ENCODE assay signal across 25 mouse cellular contexts in the genomic region with DNA sequence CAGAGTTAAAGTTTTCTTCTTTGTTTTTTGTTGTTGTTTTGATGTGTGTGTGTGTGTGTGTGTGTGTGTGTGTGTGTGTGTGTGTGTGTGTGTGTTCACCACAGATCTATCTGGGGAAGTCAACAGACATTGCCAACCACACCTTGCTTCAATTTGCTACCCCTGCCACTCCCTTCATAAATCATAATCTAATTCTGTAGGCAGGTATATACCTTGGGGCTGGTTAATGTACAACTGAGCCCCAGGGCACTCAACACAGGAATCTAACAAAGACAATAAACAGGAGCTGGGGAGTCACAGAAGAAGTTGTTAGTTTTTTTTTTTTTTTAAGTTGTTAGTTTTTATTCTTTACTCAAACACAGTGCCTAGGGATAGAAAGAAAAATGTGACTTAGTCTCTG.
DNase-seq lines count a peak whose midpoint lies in the region; ATAC-seq and TF ChIP-seq lines count a peak whose summit lies in the region.
"Had no signal": no experiment of that assay in that cellular context is flagged by ENCODE, and none has a peak within 500 bp of the region (broad histone marks: within the 10 kb centered on the region; RNA-seq: fewer than 3 reads in every experiment).

No protein-coding gene starts in this region.

- no peaks in the 10 kb centered on the region for H3K4me1 ChIP-seq in intestine, embryonic 14.5 days (replicated peaks; ENCODE audit: control insufficient read depth, insufficient read depth, low read length)
- no peaks in the 10 kb centered on the region for H3K4me1 ChIP-seq in intestine, postnatal 0 days (replicated peaks; ENCODE audit: control insufficient read depth, insufficient read depth, low read length)
- H3K4me1 ChIP-seq in stomach, embryonic 15.5 days = no peaks in the 10 kb centered on the region
- H3K4me1 ChIP-seq: forebrain, embryonic 10.5 days; forebrain, embryonic 13.5 days; heart, embryonic 12.5 days; heart, embryonic 15.5 days; hindbrain, embryonic 10.5 days; hindbrain, embryonic 13.5 days had no signal

- peak; percentile 74 for ATAC-seq in intestine, embryonic 14.5 days (replicated peaks; ENCODE audit: low FRiP score, low TSS enrichment, low read depth)
- ATAC-seq in intestine, postnatal 0 days = peak; percentile 74
- ATAC-seq in stomach, embryonic 15.5 days (ENCODE audit: insufficient read depth, low FRiP score, low read depth) = peak; percentile 51; the same call in 1 of the 2 replicates
- ATAC-seq: activated CD4-positive, CD25-positive, alpha-beta regulatory T cell, adult 4 months; forebrain, embryonic 13.5 days; forebrain, embryonic 16.5 days; hindbrain, embryonic 16.5 days had no signal

- no peak overlapping the region for H3K4me3 ChIP-seq in intestine, embryonic 14.5 days (ENCODE audit: low read depth, low read length)
- no peak overlapping the region for H3K4me3 ChIP-seq in intestine, postnatal 0 days (ENCODE audit: low read depth, low read length)
- no peak overlapping the region for H3K4me3 ChIP-seq in stomach, embryonic 15.5 days (replicated peaks)
- H3K4me3 ChIP-seq: forebrain, embryonic 10.5 days; forebrain, embryonic 13.5 days; gastrocnemius, adult 2 months; heart, embryonic 12.5 days; heart, embryonic 15.5 days; hindbrain, embryonic 10.5 days; hindbrain, embryonic 13.5 days had no signal

- H3K4me2 ChIP-seq in intestine, embryonic 14.5 days (ENCODE audit: low read length) = 0 out of 2 replicates have a peak overlapping the region, but pooled peaks have one; percentile 5
- H3K4me2 ChIP-seq in intestine, postnatal 0 days (replicated peaks; ENCODE audit: low read depth) = peak overlapping the region; percentile 22
- no peak overlapping the region for H3K4me2 ChIP-seq in stomach, embryonic 15.5 days
- H3K4me2 ChIP-seq: forebrain, embryonic 13.5 days; heart, embryonic 12.5 days; heart, embryonic 15.5 days; hindbrain, embryonic 13.5 days had no signal

- intact Hi-C loops in left cerebral cortex, postnatal 10 days (cut with DNase I) = no loop called here

- no peak for DNase-seq in intestine, embryonic 14.5 days (ENCODE audit: low spot score)
- no peak for DNase-seq in left cerebral cortex, postnatal 10 days (ENCODE audit: extremely low spot score in 1 of 2, low spot score in 2 of 2)
- DNase-seq in gastrocnemius, postnatal 25 days = no peak
- no peak for DNase-seq in adrenal gland, postnatal 4 days (ENCODE audit: low spot score in 2 of 2)
- DNase-seq: adrenal gland, adult 8-10 months; adrenal gland, postnatal 25 days; cerebellum, adult 18-20 months; cerebellum, adult 9-10 months; cerebellum, postnatal 14 days; gastrocnemius, adult 2 months; gastrocnemius, postnatal 14 days; heart, adult 18-20 months; heart, postnatal 10 days; heart, postnatal 36 days had no signal

- H3K9me3 ChIP-seq in intestine, embryonic 14.5 days (ENCODE audit: control insufficient read depth, low read length) = no peaks in the 10 kb centered on the region
- H3K9me3 ChIP-seq in intestine, postnatal 0 days (ENCODE audit: control insufficient read depth) = no peaks in the 10 kb centered on the region
- no peaks in the 10 kb centered on the region for H3K9me3 ChIP-seq in stomach, embryonic 15.5 days
- H3K9me3 ChIP-seq: forebrain, embryonic 10.5 days; forebrain, embryonic 13.5 days; heart, embryonic 12.5 days; heart, embryonic 15.5 days; hindbrain, embryonic 10.5 days; hindbrain, embryonic 13.5 days had no signal

- H3K36me3 ChIP-seq in intestine, embryonic 14.5 days (ENCODE audit: control insufficient read depth, insufficient read depth, low read length) = no peaks in the 10 kb centered on the region
- H3K36me3 ChIP-seq in intestine, postnatal 0 days (ENCODE audit: control insufficient read depth, insufficient read depth) = no peaks in the 10 kb centered on the region
- no peaks in the 10 kb centered on the region for H3K36me3 ChIP-seq in stomach, embryonic 15.5 days
- H3K36me3 ChIP-seq: forebrain, embryonic 10.5 days; heart, embryonic 12.5 days; heart, embryonic 15.5 days; hindbrain, embryonic 10.5 days; hindbrain, embryonic 13.5 days had no signal

- TF ChIP-seq CTCF in intestine, postnatal 0 days (IDR thresholded peaks at IDR 0.05; ENCODE audit: low read depth) = no peak

- no peak overlapping the region for H3K9ac ChIP-seq in intestine, embryonic 14.5 days (ENCODE audit: low read length)
- no peak overlapping the region for H3K9ac ChIP-seq in intestine, postnatal 0 days (ENCODE audit: low read depth, low read length)
- no peak overlapping the region for H3K9ac ChIP-seq in stomach, embryonic 15.5 days
- H3K9ac ChIP-seq: forebrain, embryonic 13.5 days; heart, embryonic 12.5 days; heart, embryonic 15.5 days; hindbrain, embryonic 13.5 days had no signal

- peak overlapping the region; percentile 17; the same call in 1 of the 2 replicates for H3K27ac ChIP-seq in intestine, embryonic 14.5 days (ENCODE audit: low read depth)
- H3K27ac ChIP-seq in intestine, postnatal 0 days (ENCODE audit: low read depth, low read length) = 0 out of 2 replicates have a peak overlapping the region, but pooled peaks have one; percentile 35
- peak overlapping the region; percentile 8; the same call in 1 of the 2 replicates for H3K27ac ChIP-seq in stomach, embryonic 15.5 days
- H3K27ac ChIP-seq: forebrain, embryonic 10.5 days; forebrain, embryonic 13.5 days; gastrocnemius, adult 2 months; heart, embryonic 15.5 days; hindbrain, embryonic 10.5 days; hindbrain, embryonic 13.5 days had no signal

- no peaks in the 10 kb centered on the region for H3K27me3 ChIP-seq in intestine, embryonic 14.5 days (replicated peaks; ENCODE audit: control insufficient read depth, insufficient read depth, low read length)
- H3K27me3 ChIP-seq in intestine, postnatal 0 days (replicated peaks; ENCODE audit: control insufficient read depth, insufficient read depth, low read length) = no peaks in the 10 kb centered on the region
- no peaks in the 10 kb centered on the region for H3K27me3 ChIP-seq in stomach, embryonic 15.5 days (replicated peaks)
- H3K27me3 ChIP-seq: forebrain, embryonic 13.5 days; heart, embryonic 12.5 days; heart, embryonic 15.5 days; hindbrain, embryonic 13.5 days had no signal
